Mouse (Mus musculus) kidney, adult 2 months (tissue): Measurements from ENCODE around the gene Mov10l1.

Experiments used
- CTCF ChIP-seq: fragments of 200-500 bp; conservative IDR thresholded peaks from 2 replicates; pipeline ENCODE4 v1.5.1; 2011; ENCODE audit warnings: low read depth, mild to moderate bottlenecking, control low read depth, low read length, moderate library complexity, mixed read lengths; ENCODE audit not compliant: insufficient read depth, insufficient read length
- POLR2A ChIP-seq: fragments of 200-500 bp; IDR thresholded peaks from one replicate; pipeline ENCODE4 v1.6.1; 2011; ENCODE audit warnings: low read depth, low read length, control low read depth

DNA sequence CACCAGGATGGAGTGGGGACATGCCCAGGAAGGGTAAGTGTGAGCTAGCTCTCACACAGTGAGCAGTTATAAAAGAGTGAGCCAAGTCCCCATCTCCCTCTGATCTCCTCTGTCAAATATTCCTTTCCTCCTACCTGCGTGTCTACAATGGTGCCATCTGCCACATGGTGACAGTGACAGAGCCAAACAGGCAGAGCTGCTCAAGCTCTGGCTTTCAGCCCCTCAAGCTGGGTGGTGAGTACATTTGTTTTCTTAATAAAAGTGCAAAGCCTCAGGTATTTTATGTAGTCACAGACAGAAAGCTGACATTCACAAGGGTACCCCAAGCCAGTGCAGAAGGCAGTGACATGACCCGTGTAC, 45.4 kb upstream of the Mov10l1 start:
- TF ChIP-seq CTCF (no peak), POLR2A (no peak)
